Mouse (Mus musculus) brain, embryonic 14.5 days (tissue): ENCODE results near the gene Cenpl.

Source experiments
- CTCF ChIP-seq: fragments of 200-500 bp; IDR thresholded peaks from 2 replicates; pipeline ENCODE4 v1.5.1; 2012; ENCODE audit warnings: inconsistent platforms, mild to moderate bottlenecking, moderate library complexity, borderline replicate concordance; ENCODE audit not compliant: insufficient read depth, insufficient read length; ENCODE audit errors: extremely low read depth
- POLR2A ChIP-seq: fragments of 200-500 bp; IDR thresholded peaks from 2 replicates; pipeline ENCODE4 v1.6.1; 2012; ENCODE audit warnings: mild to moderate bottlenecking, inconsistent platforms, borderline replicate concordance; ENCODE audit not compliant: poor library complexity, insufficient read depth, insufficient read length, severe bottlenecking; ENCODE audit errors: extremely low read depth

DNA sequence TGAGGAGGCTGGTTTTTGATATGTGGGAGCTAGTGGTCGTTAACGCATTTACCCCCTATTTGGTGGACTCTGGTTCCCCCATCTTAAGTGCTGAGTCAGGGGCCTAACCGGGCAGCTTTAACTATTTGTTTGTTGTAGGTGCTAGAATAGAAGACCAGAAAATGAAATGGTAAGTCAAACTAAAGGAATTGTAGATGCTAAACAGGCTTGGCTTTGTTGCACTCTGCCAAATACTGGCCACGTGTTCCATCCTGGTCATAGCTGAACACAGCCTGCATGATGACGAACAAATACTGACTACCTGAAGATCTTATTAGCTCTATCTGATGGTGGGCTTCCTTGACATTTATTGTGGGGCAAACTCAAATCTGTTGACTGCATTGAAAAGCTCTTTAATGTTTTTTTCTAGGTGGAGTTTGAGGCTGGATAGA, 34.1 kb upstream of the Cenpl start:
- TF ChIP-seq CTCF (no peak), POLR2A (no peak)
